Mouse (Mus musculus) layer of hippocampus, adult 18-20 months (tissue): Measurements from ENCODE around the gene Mcemp1. TPM values are rescaled to one million over a fixed set of nuclear protein-coding genes. Genes with fewer than 3 reads are reported as not detected.

ENCODE experiments used
- total RNA-seq, 2 experiments: library from RNA; stranded (reverse); gene quantifications; 2 replicates each; pipeline ENCODE4 v1.2.3; 2021

Gene Mcemp1
- total RNA-seq, 2 experiments from 2014 or later, result 0.23 TPM; not detected in 1

Other genes starting within 250 kb of the Mcemp1 start
- 1 to 10 TPM in 1 of 2 experiments, under 1 TPM in 1; 0.97 to 1.7 TPM for gene Pex11g, start 198.1 kb upstream of the Mcemp1 start, total RNA-seq
- gene Tex45, start 194.9 kb upstream of the Mcemp1 start, total RNA-seq, result under 1 TPM in 1 of 2 experiments, not detected in 1; 0.20 TPM
- 10 to 100 TPM; 30.9 to 31.2 TPM for gene Zfp358, start 172.6 kb upstream of the Mcemp1 start, total RNA-seq
- gene Mcoln1, start 165.3 kb upstream of the Mcemp1 start, total RNA-seq, result 10 to 100 TPM; 76.0 to 77.3 TPM
- 10 to 100 TPM; 71.8 to 76.2 TPM for gene Pnpla6, start 150.4 kb upstream of the Mcemp1 start, total RNA-seq
- not detected for gene C330021F23Rik, start 97.8 kb upstream of the Mcemp1 start, total RNA-seq
- 10 to 100 TPM; 31.1 to 36.9 TPM for gene Camsap3, start 78.5 kb upstream of the Mcemp1 start, total RNA-seq
- gene Xab2, start 44.4 kb upstream of the Mcemp1 start, total RNA-seq, result 10 to 100 TPM; 39.6 to 41.2 TPM
- 10 to 100 TPM; 80.9 to 84.3 TPM for gene Pet100, start 44.2 kb upstream of the Mcemp1 start, total RNA-seq
- under 1 TPM in 1 of 2 experiments, not detected in 1; 0.92 TPM for gene Pcp2, start 40.2 kb upstream of the Mcemp1 start, total RNA-seq
- gene Stxbp2, start 34.8 kb upstream of the Mcemp1 start, total RNA-seq, result 10 to 100 TPM; 43.6 to 52.5 TPM
- under 1 TPM; 0.74 to 0.79 TPM for gene Retn, start 10.0 kb upstream of the Mcemp1 start, total RNA-seq
- gene Fcor, start 6.6 kb downstream of the Mcemp1 start, total RNA-seq, result 10 to 100 TPM; 12.9 to 14.8 TPM
- gene Trappc5, start 10.5 kb downstream of the Mcemp1 start, total RNA-seq, result 10 to 100 TPM; 29.8 to 32.4 TPM
- gene Fcer2a, start 28.4 kb downstream of the Mcemp1 start, total RNA-seq, result not detected
- not detected for gene Clec4g, start 54.9 kb downstream of the Mcemp1 start, total RNA-seq
- 1 to 10 TPM in 1 of 2 experiments, under 1 TPM in 1; 0.57 to 1.0 TPM for gene Cd209a, start 83.2 kb downstream of the Mcemp1 start, total RNA-seq
- not detected for gene Cd209e, start 188.6 kb downstream of the Mcemp1 start, total RNA-seq
- not detected for gene Cd209d, start 212.8 kb downstream of the Mcemp1 start, total RNA-seq